Mouse (Mus musculus) midbrain, embryonic 14.5 days (tissue): ENCODE measurements around the gene Lrriq1. TPM values are rescaled to one million over a fixed set of nuclear protein-coding genes. Genes with fewer than 3 reads are reported as not detected.

Experiments
- ATAC-seq: fragments of 200-750 bp; cut with Nextera tagmentation; 2 replicates; pipeline ENCODE4 v1.8.0; 2017; ENCODE audit warnings: moderate number of reproducible peaks, moderate library complexity; ENCODE audit not compliant: low FRiP score, low TSS enrichment
- DNase-seq: peaks from one replicate; pipeline ENCODE4 v3.0.0-alpha.2; 2015
- H3K27ac ChIP-seq: fragments of 300-500 bp; sonication (generic); replicated peaks from 2 replicates; pipeline ENCODE4 v1.5.1; 2014; ENCODE audit warnings: mild to moderate bottlenecking, low read depth, low read length, moderate library complexity
- H3K27me3 ChIP-seq: fragments of 300-500 bp; sonication (generic); 2 replicates; pipeline ENCODE4 v1.6.1; 2014; ENCODE audit warnings: low read length, control low read depth, mixed read lengths; ENCODE audit not compliant: control insufficient read depth, insufficient read depth
- H3K36me3 ChIP-seq: fragments of 300-500 bp; sonication (generic); 2 replicates; pipeline ENCODE4 v1.6.1; 2014; ENCODE audit warnings: low read length, control low read depth; ENCODE audit not compliant: control insufficient read depth, insufficient read depth
- H3K4me1 ChIP-seq: fragments of 300-500 bp; sonication (generic); 2 replicates; pipeline ENCODE4 v1.6.1; 2014; ENCODE audit warnings: mild to moderate bottlenecking, antibody characterized with exemption, low read length, control low read depth; ENCODE audit not compliant: control insufficient read depth, insufficient read depth
- H3K4me2 ChIP-seq: fragments of 300-500 bp; sonication (generic); 2 replicates; pipeline ENCODE4 v1.6.1; 2014; ENCODE audit warnings: mild to moderate bottlenecking, low read length, moderate library complexity
- H3K4me3 ChIP-seq: fragments of 300-500 bp; sonication (generic); replicated peaks from 2 replicates; pipeline ENCODE4 v1.5.1; 2014; ENCODE audit warnings: low read depth, low read length
- H3K9ac ChIP-seq: fragments of 300-500 bp; sonication (generic); replicated peaks from 2 replicates; pipeline ENCODE4 v1.6.1; 2014; ENCODE audit warnings: mild to moderate bottlenecking, low read length, moderate library complexity
- H3K9me3 ChIP-seq: fragments of 300-500 bp; sonication (generic); 2 replicates; pipeline ENCODE4 v1.6.1; 2016; ENCODE audit warnings: low read length, control low read depth, mixed read lengths; ENCODE audit not compliant: control insufficient read depth
- WGBS: fragments of 180-500 bp; shearing (Covaris S2); extraction: QIAGEN DNeasy Blood & Tissue Kit; methylation state at CpG from one replicate; pipeline ENCODE4 v1.1.7; 2014; 5-methylcytosine and 5-hydroxymethylcytosine counted together
- polyA plus RNA-seq: library from polyadenylated mRNA; unstranded; fragments of >200 nt; fragmentation: Nextera tagmentation; extraction: Ambion mirVana; gene quantifications from 2 replicates; pipeline ENCODE4 v1.2.1, GENCODE M21; 2014

Gene Lrriq1
- polyA plus RNA-seq, 1 experiment from 2014 or later: 3.1 TPM

DNA sequence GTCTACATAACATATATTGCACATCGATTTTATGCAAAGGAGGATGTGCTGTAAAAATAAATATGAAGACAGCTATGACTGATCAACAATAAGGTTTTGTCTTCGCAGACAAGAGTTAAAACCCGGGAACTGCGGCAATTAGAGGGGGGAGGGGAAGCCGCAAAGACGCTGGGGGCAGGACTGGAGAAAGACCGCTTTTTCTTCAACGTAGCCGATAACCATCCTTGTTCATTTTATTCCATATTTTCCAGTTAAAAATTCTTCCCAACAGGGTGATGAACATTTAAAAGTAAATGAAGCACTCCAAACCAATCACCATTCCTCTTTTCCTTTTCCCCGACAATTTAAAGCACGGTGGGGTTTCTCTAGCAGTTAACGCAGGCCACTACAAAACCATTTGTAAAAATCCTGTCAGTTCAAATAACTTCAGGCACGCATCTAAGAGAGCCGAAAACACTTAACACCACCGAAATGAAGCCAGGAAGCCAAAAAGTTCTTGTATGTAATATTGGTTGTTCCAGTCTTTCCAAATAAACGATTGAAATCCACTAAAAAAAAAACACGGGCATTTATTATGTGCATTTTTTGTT, 209.4 kb downstream of the Lrriq1 start:
- H3K4me3 ChIP-seq: no peak overlapping the region
- peaks cover 60% of the 10 kb centered on the region for H3K27me3 ChIP-seq
- H3K9ac ChIP-seq: no peak overlapping the region
- H3K4me1 ChIP-seq: peaks cover 4% of the 10 kb centered on the region; the same call in 1 of the 2 replicates
- H3K36me3 ChIP-seq: no peaks in the 10 kb centered on the region
- no peak for DNase-seq
- H3K27ac ChIP-seq: no peak overlapping the region
- H3K9me3 ChIP-seq: no peaks in the 10 kb centered on the region
- under 1% methylated on average over 17 of the region's 17 CpGs for WGBS
- H3K4me2 ChIP-seq: no peak overlapping the region
- no peak for ATAC-seq

DNA sequence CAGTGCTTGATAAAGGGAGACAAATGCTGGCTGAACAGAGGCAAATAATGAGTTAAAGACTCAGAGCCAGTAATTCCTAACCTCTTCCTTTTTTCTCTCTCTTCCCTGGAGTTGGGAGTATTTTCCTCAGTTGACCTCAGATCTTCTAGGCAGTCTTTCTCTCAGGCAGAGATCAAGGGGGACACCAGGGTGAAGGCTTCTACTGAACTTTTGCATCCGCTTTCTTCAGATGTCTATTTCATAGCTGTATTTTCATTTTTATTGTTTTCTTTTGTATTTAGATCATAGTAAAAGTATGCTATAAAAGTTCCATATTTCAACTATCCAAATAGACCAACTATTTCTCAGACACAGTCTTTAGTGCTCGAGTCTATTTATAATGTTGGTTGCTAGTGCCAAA, 233.6 kb downstream of the Lrriq1 start:
- no peak overlapping the region for H3K27ac ChIP-seq
- ATAC-seq (no peak), DNase-seq (no peak)
- no peaks in the 10 kb centered on the region for H3K36me3 ChIP-seq
- H3K9me3 ChIP-seq: no peaks in the 10 kb centered on the region
- no peak overlapping the region for H3K4me2 ChIP-seq
- no peak overlapping the region for H3K9ac ChIP-seq
- 86% methylated on average over 2 of the region's 2 CpGs for WGBS
- H3K27me3 ChIP-seq: no peaks in the 10 kb centered on the region
- H3K4me3 ChIP-seq: no peak overlapping the region
- no peaks in the 10 kb centered on the region for H3K4me1 ChIP-seq

DNA sequence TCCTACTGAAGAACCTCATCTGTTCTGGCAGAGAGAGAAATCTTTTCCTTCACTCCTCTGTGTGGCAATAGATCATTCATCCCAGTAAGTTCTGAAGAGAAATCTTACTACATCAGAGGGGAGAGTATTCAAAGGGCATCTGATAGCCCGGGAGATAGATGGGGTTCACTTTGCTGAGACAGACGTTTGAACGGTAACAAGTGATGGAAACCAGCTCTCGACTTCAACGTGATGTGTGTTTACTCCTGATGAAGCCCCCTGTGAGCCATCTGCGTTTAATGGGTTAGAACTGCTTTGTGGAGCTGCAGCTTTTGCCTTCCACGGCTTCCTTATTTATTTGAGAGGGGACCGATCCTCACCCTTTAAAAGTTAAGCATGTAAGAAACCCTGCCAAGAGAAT, 235.2 kb downstream of the Lrriq1 start:
- Histone ChIP-seq H3K36me3 (no peaks in the 10 kb centered on the region), H3K9ac (no peak overlapping the region), H3K27ac (no peak overlapping the region), H3K9me3 (no peaks in the 10 kb centered on the region), H3K4me1 (no peaks in the 10 kb centered on the region), H3K27me3 (no peaks in the 10 kb centered on the region), H3K4me3 (no peak overlapping the region), H3K4me2 (no peak overlapping the region)
- ATAC-seq (no peak), DNase-seq (no peak)
- 79% methylated on average over 8 of the region's 8 CpGs for WGBS

DNA sequence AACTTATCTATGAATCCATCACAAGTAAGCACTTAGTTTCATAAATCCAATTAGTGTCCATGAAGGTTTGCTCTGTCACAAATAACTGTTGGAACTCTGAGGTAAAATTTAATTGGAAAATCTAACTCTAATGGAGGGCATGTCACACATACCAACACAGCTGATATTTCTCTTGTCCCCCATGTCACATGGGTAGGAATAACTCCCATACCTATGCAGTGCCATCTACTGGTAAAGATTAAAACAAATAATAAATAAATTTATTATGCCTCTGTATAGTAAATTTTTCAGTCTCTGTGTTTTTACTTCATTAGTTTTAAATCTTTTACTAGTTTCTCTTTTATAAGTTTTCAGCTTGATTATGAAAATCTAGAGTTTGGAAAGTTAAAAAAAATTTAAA, 236.5 kb downstream of the Lrriq1 start:
- Histone ChIP-seq H3K27ac (no peak overlapping the region), H3K27me3 (no peaks in the 10 kb centered on the region), H3K4me2 (no peak overlapping the region), H3K9ac (no peak overlapping the region), H3K4me3 (no peak overlapping the region), H3K4me1 (no peaks in the 10 kb centered on the region), H3K36me3 (no peaks in the 10 kb centered on the region), H3K9me3 (no peaks in the 10 kb centered on the region)
- no peak for ATAC-seq
- DNase-seq: no peak

Other genes starting within 250 kb of the Lrriq1 start
- gene Alx1, start 206.1 kb downstream of the Lrriq1 start, polyA plus RNA-seq: not detected in 2 replicates
- 31.0 and 43.0 TPM in 2 replicates for gene Slc6a15, start 131.5 kb upstream of the Lrriq1 start, polyA plus RNA-seq